Mouse (Mus musculus): ENCODE data around the gene Nsmce4a.
"Not testable (repeated sequence)": the region's sequence is repeated elsewhere in the genome, so short reads cannot be mapped to it uniquely, and the experiment has no call there.

The Nsmce4a gene

DNA sequence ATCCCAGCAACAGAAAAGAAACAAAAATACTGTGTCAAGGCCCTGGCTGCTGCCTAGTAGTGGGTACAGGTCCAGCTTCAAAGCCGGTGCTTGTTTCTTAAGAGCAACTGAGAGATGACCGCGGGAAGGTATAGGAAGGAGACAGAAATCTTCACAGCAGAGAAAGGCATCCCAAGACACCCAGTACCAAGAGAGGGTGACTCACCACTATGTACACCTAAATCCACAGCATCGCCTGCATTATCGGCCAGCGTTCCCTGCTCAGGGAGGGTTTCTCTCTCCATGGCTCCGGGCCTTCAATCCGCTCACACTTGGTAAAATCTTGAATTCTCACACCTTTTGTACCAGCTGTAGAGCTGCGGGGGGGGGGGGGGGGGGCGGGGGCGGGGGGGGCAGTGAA lies at the start of gene Nsmce4a:
Nsmce4a (minus strand) TSS at position 298 of the 400 bp plus-strand sequence.
- no peak for DNase-seq (ENCODE audit: low spot score in 2 of 2)

DNA sequence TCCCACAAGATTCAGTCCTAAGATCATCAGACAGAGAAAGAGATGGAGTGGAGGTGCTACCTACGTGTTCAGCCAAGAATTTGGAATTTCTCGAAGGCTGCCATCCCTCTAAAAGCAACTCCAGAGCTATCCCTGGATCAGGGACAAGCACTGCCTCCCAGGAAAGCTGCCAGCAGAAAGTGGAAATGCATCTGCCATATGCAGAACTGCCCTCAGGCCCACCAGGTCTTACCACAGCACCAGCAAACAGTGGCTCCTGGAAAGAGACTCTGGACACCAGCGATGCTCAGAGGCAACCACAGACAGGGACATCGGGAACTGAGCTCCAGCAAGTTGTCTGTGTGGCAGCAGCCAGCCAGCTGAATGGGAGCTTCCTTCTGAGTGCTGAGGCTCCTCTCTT lies 49.4 kb upstream of the Nsmce4a start:
- no peak for DNase-seq (ENCODE audit: low spot score in 2 of 2)

DNA sequence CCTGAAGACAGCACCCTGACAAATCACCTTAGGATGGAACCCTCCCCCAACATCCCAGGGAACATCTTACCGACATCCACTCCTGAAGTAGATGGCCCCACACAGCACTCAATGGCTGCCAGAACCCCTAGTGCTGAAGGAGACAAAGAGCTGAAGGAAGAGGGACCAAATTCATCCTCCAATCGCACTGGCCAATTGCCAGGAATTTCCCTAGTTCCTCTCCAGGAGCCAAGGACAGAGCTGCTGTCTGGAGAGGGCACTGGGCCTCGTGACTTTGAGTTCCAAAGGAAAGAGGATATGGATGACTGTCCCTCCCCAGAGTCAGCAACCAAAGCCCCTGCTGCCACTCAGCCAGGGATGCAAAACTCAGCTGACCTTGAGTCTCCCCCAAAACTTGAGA lies 49.0 kb upstream of the Nsmce4a start:
- no peak for DNase-seq (ENCODE audit: low spot score in 2 of 2)

DNA sequence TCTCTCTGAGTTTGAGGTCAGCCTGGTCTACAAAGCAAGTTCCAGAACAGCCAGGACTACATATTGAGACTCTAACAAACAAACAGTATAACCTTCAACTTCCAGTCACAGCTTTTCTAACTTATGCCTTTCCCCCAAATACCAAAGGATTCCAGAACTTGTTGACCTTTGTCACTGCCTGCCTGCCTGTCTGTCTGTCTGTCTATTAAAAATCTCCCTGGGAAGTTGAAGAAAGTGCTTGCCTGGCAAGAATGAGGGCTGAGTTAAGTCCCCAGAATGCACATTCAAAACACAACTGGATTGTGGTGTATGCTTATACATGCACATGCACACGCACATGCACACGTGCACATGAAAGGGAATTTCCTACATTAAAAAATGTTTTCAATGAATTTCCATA lies 48.1 kb upstream of the Nsmce4a start:
- no peak for DNase-seq (ENCODE audit: low spot score in 2 of 2)

DNA sequence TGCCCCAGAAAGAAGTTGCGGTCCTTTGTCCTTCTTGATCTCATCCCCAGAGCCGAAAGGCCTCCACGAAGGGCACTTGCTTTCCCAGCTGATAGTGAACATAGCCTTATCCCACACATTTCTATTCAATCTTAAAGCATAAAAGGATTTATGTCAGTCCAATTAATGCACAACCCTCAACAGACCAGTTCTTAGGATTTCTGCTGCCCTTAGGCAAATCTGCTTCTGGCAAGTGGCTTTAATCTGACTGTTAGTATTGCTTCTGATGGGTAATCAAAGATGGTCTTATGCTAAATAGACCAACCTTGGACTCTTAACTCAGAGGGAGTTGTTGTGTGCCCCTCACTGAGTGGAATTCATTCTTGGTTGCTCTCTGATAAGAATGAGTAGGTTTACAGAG lies 44.7 kb upstream of the Nsmce4a start:
- DNase-seq (ENCODE audit: low spot score in 2 of 2) = no peak

DNA sequence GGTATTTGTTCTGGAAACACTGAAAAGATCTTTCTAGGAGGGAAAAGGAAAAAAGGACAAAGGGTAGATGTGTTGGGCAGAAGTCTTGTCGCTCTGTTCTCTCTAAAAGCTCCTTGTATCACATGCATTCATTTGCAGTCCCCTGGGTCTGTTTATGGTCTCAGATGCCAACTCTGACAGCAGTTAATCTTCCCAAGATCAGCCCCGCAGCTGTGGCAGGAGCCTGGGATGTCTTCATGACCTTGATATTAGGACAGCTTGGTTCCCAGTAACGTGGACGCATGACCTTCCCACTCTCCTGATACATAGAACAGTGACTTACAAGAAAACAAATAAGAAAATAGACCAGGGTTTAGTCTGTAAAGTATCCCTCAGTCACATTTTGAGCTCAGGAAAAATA lies 41.1 kb upstream of the Nsmce4a start:
- DNase-seq (ENCODE audit: low spot score in 2 of 2) = no peak

DNA sequence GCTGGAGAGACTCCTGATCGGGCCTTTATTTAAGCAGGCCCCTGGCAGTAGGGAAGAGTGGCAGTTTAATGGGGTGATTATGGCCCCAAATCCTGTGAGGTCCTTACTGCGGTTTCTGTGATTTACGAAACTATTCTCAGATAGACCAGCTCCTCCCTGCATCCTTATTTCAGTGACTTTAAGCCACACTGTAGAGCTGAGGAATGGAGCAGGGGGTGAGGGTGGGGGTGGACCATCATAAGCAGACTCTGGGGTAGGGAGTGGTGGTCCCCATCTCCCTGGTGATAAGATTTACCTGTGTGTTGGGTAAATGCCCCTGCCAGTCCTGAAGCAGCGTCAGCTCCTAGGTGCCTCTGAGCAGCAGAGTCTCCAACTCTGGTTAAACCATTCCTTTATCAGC lies 34.0 kb upstream of the Nsmce4a start:
- DNase-seq (ENCODE audit: low spot score in 2 of 2) = no peak

DNA sequence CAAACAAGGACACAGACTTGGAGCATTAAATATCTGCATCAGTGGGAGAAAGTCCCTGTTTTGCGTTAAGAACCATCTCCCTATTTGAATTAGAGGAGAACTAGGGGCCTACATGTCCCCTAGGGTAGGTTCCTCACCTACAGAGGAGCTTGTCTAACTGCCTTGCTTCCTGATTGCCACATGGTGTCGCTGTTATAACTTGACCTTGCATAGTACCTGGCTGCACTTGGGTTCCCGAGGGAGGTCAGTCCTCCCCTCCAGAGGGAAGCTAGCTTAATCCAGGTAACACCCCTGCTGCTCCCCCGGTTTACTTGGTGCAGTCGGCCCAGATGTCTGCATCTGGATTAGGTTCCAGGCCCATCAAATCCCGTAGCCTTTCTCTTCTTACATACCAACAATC lies 32.2 kb upstream of the Nsmce4a start:
- DNase-seq (ENCODE audit: low spot score in 2 of 2) = no peak

DNA sequence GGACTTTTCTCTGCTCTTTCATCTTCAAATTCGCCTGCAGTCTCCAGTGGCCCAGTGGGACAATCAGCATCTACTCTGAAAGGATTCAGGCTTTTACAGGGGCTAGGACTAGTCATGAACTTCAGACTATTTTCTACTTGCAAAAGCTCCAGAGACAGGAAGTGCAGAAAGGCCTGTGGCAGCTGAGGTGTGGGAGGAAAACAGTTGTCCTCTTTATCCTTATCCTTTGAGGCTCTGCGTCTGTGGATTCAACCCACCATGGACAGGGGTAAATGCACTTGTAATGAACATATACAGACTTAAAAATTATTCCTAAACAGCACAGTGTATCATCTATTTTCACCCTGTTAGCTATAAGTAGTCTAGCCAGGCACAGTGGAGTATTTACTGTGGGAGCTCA lies 31.5 kb upstream of the Nsmce4a start:
- no peak for DNase-seq (ENCODE audit: low spot score in 2 of 2)

DNA sequence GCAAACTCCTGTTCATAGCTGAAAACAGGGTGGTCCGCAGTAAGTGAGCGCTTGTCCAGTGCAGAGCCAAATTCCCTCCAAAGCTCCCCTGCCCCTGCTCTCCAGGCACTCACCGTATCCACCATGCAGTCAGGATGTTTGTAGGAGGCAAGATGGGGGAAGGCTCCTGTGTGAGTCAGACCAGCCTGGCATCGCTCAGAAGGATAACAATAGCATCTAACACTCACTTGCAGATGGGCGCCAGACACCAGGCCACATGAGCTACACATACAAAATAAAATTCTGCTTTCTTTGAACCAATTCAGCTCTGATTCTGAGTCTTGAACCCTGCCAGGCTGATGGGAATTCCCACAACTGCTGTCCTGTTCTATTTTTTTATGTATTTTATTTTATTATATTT lies 30.6 kb upstream of the Nsmce4a start:
- no peak for DNase-seq (ENCODE audit: low spot score in 2 of 2)

DNA sequence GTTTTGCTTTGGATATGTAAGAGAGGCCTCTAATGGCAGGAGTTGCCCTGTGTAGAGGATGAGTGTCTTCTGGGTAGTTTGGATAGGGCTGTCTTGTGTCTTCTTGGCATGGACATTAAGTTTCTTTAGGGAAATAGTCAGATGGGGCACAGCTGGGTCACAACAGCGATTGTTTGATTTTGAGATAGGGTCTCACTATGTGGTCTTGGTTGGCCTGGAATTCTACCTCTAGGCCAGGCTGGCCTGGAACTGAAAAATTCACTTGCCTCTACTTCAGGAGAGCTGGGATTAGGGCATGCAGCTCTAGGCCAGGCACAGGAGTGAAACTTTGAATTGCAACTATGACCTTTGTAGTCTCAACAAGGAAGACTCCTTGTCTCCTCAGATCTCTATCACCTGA lies 29.9 kb upstream of the Nsmce4a start:
- DNase-seq (ENCODE audit: low spot score in 2 of 2) = no peak

DNA sequence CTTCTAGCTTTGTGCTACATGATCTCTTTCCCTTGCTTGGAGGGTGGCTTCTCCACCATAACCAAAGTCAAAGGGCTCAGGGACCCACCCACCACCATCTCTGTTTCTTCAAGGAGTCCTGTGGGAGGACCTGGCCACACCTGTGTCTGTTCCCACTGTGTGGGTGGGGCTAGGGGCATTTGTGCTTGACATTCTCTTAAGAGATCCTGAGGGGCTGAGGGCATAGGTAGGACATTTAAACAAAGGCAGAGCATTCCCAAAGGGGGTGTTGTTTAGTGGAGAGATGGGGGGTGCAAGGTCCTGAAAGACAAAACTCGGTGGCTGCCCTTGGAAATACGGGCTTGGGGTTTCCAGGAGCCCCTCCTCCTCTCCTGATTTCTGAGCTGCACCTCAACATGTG lies 27.6 kb upstream of the Nsmce4a start:
- DNase-seq (ENCODE audit: low spot score in 2 of 2) = no peak

DNA sequence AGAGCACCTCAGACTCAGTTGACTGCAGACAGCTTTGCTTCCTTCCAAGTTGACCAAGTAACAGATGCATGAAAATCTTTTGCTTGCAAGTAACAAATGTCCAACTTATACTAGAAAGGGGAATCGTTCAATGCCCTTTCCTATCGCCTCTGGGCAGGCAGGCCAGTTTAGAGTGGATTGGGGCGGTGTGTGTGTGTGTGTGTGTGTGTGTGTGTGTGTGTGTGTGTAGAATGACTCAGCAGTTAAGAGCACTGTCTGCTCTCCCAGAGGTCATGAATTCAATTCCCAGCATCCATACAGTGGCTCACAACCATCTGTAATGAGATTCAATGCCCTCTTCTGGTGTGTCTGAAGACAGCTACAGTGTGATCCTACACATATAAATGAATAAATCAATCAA lies 27.2 kb upstream of the Nsmce4a start:
- no peak for DNase-seq (ENCODE audit: low spot score in 2 of 2)

DNA sequence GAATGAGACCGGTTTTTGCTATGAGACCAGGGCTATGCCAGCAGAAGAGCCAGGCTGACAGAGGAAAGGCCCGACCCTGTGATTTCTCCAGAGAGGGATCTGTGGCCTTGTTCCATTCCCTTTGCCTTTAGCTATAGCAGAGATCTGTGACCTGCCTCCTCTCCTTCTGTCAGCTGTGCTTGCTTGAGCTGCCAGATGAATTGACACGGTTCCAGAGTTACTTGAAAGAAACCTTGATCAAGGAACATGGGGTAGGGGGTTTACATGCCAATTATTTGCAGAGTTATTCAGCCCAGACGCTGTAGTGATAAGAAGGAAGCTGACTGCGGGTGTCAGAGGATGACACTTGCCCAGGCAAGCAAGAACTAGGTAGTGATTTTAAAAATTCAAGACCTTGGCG lies 24.6 kb upstream of the Nsmce4a start:
- no peak for DNase-seq (ENCODE audit: low spot score in 2 of 2)

DNA sequence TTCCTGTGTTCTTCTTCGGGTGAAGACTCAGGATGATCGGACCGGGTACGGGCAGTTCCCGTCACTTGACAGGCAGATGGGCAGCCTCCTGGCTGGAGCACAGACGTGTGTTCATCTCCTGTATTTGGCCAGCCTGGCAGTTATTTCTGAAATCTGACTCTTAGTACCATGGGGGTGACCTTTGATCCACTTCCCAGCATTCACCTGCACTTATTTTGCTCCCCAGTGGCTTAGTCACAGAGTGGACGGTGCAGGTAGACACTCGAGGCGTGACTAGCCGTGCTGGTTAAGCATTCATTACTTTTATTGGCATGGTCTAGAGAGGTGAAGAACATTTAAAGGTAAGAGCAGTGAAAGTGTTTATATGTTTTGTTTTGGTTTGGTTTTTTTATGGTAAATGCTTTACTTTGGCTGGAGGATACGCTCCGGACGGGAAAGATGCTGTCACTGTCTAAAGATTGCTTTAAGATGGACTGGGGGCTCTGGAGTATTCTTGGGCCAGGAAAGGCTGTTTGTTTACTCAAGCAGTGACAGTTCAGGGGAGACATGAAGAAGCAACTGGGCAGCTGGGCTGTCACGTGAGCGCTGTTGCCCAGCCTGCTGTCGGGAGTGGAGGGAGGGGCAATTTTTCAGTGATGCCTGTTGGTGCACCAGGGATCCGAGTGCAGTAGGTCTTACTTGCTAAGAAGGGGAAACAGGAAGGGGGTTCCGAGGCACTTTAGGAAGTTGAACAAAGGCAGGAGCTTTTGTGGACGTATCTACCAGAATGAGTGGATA lies 23.3 kb upstream of the Nsmce4a start:
- not testable (repeated sequence) for DNase-seq (ENCODE audit: low spot score in 2 of 2)

DNA sequence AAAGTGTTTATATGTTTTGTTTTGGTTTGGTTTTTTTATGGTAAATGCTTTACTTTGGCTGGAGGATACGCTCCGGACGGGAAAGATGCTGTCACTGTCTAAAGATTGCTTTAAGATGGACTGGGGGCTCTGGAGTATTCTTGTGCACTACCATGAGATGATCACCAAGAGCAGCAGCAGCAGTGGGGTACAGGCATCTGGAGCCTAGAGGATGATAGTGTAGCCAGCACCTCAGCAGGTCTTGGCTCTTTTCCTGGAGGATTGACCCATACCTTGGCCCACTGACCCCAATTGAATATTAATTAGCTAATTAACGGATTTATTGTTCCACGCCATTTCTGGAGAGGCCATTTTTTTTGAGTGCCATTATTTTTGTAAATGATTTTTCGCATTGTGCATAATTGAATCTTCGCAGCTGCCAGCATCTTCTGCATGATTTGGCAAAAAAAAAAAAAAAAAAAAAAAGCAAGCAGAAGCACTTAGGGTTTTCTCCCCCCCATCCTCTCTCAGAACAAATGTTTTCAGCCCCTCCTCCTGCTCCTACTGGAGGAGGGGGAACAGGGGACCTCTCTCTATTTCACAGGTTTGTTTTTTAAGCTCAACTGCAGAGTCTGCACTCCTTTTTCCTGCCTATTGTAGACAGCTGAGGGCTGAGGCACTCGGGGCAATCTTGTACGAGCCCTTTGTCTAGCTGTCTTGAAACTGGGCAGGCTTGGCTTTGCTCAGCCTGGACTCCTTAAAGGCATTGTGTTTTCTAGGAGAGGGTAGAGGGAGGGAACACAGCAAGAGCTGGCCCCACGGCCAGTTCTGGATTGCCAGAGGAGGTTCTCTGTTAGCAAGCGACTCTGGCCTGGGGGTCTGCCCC lies 20.7 kb upstream of the Nsmce4a start:
- peak in 1 of 2 experiments; percentile 44 for DNase-seq (ENCODE audit: low spot score in 2 of 2)

DNA sequence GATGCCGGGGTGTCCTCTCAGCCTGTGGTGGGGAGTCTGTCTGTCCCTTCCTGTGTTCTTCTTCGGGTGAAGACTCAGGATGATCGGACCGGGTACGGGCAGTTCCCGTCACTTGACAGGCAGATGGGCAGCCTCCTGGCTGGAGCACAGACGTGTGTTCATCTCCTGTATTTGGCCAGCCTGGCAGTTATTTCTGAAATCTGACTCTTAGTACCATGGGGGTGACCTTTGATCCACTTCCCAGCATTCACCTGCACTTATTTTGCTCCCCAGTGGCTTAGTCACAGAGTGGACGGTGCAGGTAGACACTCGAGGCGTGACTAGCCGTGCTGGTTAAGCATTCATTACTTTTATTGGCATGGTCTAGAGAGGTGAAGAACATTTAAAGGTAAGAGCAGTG lies 20.1 kb upstream of the Nsmce4a start:
- not testable (repeated sequence) for DNase-seq (ENCODE audit: low spot score in 2 of 2)

DNA sequence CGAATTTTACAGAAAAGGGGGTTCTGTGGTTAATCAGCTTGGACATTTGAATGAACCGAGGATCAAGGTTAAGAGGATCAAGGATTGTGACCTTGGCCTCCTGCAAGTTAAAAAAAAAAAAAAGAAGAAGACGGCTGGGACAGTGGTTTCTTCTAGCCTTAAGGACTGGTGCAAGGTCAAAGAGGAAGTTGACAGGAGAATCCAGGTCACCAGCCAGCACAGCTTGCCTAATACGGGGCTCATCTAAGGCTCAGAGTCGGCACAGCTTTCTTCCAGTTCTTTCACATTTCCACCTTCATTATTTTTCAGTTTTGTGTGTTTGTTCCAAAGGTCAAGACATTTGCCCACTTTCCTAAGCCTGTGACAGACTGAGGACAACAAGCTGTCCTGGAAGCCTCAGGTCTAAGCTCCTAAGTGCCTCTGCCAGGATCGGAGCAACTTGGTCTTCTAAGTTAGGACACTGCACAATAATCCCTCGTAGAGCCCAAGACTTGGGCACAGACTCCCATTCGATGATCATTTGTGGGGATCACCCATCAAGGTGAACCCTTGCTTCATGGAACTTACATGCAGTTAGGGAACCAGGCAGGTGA lies 18.0 kb upstream of the Nsmce4a start:
- DNase-seq (ENCODE audit: low spot score in 2 of 2) = no peak

DNA sequence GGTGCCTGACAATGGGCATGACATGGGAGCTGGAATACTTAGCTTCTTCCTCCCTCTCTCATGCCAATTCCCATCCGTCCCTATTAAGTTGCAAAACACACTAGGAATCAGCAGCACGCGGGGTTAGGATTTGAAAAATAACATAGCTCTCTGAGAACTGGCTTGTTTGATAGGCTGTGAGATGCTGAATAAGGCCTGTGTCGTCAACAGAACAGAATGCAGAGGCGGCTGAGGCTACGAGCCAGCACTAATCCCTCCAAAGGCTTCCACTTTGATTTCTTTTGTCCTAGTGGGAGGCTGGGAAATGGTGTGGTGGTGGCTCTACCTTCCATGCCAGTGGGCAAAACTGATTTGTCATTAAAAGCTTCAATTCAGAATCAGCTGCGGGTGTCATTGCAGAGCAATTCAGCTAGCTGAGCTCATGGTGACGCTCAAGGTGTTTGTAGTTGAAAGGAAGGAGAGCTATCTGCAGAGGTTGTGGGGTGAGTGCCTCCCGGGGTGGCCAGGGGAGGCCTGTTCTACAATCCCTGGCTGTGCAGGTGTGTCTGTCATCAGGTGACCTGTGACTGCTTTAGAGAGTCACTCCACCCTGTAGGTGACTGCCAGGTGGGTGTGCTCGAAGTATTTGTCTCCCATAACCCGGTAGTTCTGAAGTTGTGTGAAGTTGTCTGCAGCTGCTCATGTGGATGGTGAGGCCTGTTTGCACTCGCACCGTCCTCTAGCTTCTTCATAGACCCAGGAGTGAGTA lies 17.3 kb upstream of the Nsmce4a start:
- DNase-seq (ENCODE audit: low spot score in 2 of 2) = no peak

DNA sequence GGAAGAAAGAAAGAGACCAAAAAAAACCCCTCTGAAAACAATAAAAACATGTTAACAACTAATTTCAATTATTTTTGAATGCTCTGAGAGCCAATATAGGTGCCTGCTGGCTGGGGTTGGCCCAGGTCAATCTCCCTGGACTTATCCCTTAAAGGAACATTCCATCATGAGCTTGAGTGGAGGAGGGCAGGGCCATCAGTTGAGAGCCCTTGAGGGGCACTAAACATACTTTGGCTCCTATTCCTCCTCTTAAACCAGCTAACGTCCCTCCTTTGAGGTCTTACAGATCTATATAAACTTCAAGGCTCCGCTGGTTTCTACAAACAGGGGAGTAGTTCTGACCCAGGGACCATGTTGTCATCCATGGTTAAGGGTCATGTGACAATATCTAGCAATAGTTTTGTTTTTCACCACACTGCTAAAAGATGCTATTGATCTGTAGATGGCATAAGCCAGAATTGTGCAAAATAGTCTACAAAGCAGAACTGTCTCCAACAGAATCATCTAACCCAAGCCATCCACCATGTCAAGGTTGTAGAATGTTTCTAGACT lies 13.7 kb upstream of the Nsmce4a start:
- no peak for DNase-seq (ENCODE audit: low spot score in 2 of 2)

DNA sequence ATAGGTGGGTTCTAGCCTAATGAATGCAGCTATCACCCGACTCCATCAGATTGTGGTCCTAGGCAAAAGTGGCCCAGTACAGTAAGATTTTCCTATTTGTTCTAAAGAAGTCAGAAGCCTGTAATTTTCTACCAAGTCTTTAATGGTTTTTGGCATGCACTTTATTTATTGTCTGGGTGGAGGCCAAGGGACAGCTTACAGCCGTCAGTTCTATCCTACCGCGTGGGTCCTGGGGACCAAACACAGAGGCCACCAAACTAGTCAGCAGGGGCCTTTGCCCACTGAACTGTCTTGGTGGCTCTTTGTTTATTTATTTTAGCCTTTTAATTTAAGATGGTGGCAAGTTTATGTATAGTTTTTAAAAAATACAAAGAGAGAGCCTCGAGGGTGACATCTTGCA lies 5.7 kb upstream of the Nsmce4a start:
- DNase-seq (ENCODE audit: low spot score in 2 of 2) = no peak

DNA sequence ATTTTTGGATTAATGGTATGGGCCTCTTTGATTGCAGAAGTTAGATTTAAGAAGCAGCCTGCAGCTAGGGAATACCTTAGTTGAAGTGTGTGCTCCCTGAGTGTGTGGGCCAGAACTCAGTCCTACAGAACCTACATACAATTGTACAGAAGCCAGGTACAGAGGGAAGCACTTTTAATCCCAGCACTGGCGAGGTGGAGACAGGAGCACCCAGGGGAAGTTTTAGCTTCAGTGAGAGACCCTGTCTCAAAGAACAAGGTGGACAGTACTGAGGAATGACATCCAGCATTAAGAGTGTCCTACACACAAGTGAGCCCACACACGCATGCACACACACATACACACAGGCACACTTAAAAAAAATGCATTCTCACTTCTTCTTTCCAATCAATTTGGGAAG lies 5.1 kb upstream of the Nsmce4a start:
- no peak for DNase-seq (ENCODE audit: low spot score in 2 of 2)
